Comparison of ENCODE assay signal across 7 mouse cellular contexts in the genomic region with DNA sequence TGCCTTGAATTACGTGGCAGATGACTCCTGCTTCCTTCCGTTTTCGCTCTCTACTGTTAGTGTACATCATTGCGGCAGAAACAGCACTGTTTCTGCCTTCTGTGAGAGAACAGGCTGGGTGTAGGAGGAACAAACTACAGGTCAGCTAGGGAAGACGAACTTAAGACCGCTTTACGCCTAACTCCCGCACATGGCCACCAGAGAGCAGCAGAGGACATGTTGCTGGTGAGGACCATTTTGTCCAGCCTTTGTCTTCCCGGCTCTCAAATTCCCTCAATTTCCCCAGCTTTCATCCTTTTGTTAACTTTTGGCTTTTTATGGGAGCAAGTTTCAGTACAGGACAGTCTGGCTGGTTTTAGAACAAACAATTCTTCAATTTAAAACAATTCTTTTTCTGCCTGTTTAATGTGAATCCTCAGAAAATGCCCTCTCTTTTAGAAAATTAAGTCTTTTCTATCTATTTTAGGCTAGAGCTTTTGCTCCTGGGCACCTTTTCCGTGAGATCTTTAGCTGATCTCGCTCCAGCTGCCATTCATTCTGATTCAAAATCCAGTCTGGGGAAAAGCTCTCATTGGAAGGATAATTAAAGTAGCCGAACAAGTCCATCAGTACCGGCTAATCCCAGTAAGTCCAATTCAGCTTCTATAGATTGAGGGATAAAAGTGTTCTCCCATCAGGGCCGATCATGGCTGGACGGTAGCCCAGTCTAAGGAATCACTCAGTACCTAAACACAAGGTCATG.
A peak's percentile ranks its signal among the peaks of the same experiment; 100 is the strongest.
DNase-seq lines count a peak whose midpoint lies in the region; ATAC-seq lines count a peak whose summit lies in the region.

No protein-coding gene starts in this region.

- ATAC-seq in embryonic facial prominence, embryonic 11.5 days (replicated peaks; ENCODE audit: insufficient number of reproducible peaks, low FRiP score, low TSS enrichment, low read depth), result no peak
- ATAC-seq in midbrain, embryonic 14.5 days (ENCODE audit: low FRiP score, low TSS enrichment), result no peak

- WGBS in embryonic facial prominence, embryonic 11.5 days, result 43% methylated on average over 15 of the region's 15 CpGs
- WGBS in midbrain, embryonic 14.5 days, result 19% methylated on average over 15 of the region's 15 CpGs

- H3K4me2 ChIP-seq in embryonic facial prominence, embryonic 11.5 days (ENCODE audit: low read depth, low read length), result no peak overlapping the region
- H3K4me2 ChIP-seq in midbrain, embryonic 14.5 days (ENCODE audit: low read length), result no peak overlapping the region

- H3K9ac ChIP-seq in embryonic facial prominence, embryonic 11.5 days (replicated peaks; ENCODE audit: low read length), result no peak overlapping the region
- no peak overlapping the region; the same call in 1 of the 2 replicates for H3K9ac ChIP-seq in midbrain, embryonic 14.5 days (replicated peaks; ENCODE audit: low read length)

- H3K27ac ChIP-seq in embryonic facial prominence, embryonic 11.5 days (replicated peaks; ENCODE audit: low read depth, low read length), result no peak overlapping the region
- H3K27ac ChIP-seq in midbrain, embryonic 14.5 days (replicated peaks; ENCODE audit: low read depth, low read length), result peak overlapping the region; percentile 69

- no peaks in the 10 kb centered on the region for H3K4me1 ChIP-seq in embryonic facial prominence, embryonic 11.5 days (ENCODE audit: control insufficient read depth, insufficient read depth, low read length)
- peaks cover 14% of the 10 kb centered on the region for H3K4me1 ChIP-seq in midbrain, embryonic 14.5 days (ENCODE audit: control insufficient read depth, insufficient read depth, low read length)

- no peaks in the 10 kb centered on the region for H3K9me3 ChIP-seq in embryonic facial prominence, embryonic 11.5 days (replicated peaks; ENCODE audit: control insufficient read depth, low read length)
- no peaks in the 10 kb centered on the region for H3K9me3 ChIP-seq in midbrain, embryonic 14.5 days (ENCODE audit: control insufficient read depth, low read length)

- H3K36me3 ChIP-seq in embryonic facial prominence, embryonic 11.5 days (replicated peaks; ENCODE audit: control insufficient read depth, insufficient read depth, low read depth, low read length), result no peaks in the 10 kb centered on the region
- no peaks in the 10 kb centered on the region for H3K36me3 ChIP-seq in midbrain, embryonic 14.5 days (ENCODE audit: control insufficient read depth, insufficient read depth, low read length)

- no peak overlapping the region for H3K4me3 ChIP-seq in embryonic facial prominence, embryonic 11.5 days (ENCODE audit: low read depth, low read length)
- no peak overlapping the region for H3K4me3 ChIP-seq in midbrain, embryonic 14.5 days (replicated peaks; ENCODE audit: low read depth, low read length)

- peak; percentile 64 for DNase-seq in MN1 (ENCODE audit: low spot score)
- peak; percentile 47 to 56 for DNase-seq in adrenal gland, postnatal 4 days (ENCODE audit: low spot score in 2 of 2)
- DNase-seq in embryonic facial prominence, embryonic 11.5 days (ENCODE audit: low spot score), result peak; percentile 93
- peak; percentile 77 to 84 for DNase-seq in heart, postnatal 36 days
- DNase-seq in left cerebral cortex, adult 8-10 months (ENCODE audit: low spot score in 2 of 2), result peak; percentile 47 to 77
- DNase-seq in midbrain, embryonic 14.5 days, result peak; percentile 96
- DNase-seq in spleen, postnatal 10 days (ENCODE audit: low spot score in 2 of 2), result peak; percentile 15 to 68

- intact Hi-C loops in heart, postnatal 36 days (cut with DNase I), result loop anchor here (1.0 to 10.0 kb wide), 7 partner anchors 149 to 792 kb away; a partner anchor contains a TSS

- H3K27me3 ChIP-seq in embryonic facial prominence, embryonic 11.5 days (ENCODE audit: control insufficient read depth, insufficient read depth, low read length), result no peaks in the 10 kb centered on the region
- no peaks in the 10 kb centered on the region for H3K27me3 ChIP-seq in midbrain, embryonic 14.5 days (ENCODE audit: control insufficient read depth, insufficient read depth, low read length)

Comparison
In these comparisons a context has a peak if more than half of its experiments do, and no peak if none do; other contexts are left out.
1. DNase-seq: peak in every context shown above with its lines; median percentile 96 in midbrain, embryonic 14.5 days; 93 in embryonic facial prominence, embryonic 11.5 days; 80 in heart, postnatal 36 days; 64 in MN1; 62 in left cerebral cortex, adult 8-10 months; 52 in adrenal gland, postnatal 4 days; 42 in spleen, postnatal 10 days.